Mouse (Mus musculus): Measurements from ENCODE around the gene Ttc25. TPM values are rescaled to one million over a fixed set of nuclear protein-coding genes. Genes with fewer than 3 reads are reported as not detected.

Gene Ttc25
- polyA plus RNA-seq, 1 experiment from 2014 or later = 0.66 TPM

Other genes starting within 250 kb of the Ttc25 start
- 1,424 and 1,667 TPM in 2 replicates for gene Eif1, start 225.7 kb upstream of the Ttc25 start, polyA plus RNA-seq (2015; fragmentation: Nextera tagmentation; extraction: Ambion mirVana)
- 1.2 TPM in 1 of 2 replicates, not detected in the other for gene Gast, start 211.2 kb upstream of the Ttc25 start, polyA plus RNA-seq (2015; fragmentation: Nextera tagmentation; extraction: Ambion mirVana)
- gene Hap1, start 189.5 kb upstream of the Ttc25 start, polyA plus RNA-seq (2015; fragmentation: Nextera tagmentation; extraction: Ambion mirVana) = 5.9 and 7.6 TPM in 2 replicates
- gene Jup, start 147.8 kb upstream of the Ttc25 start, polyA plus RNA-seq (2015; fragmentation: Nextera tagmentation; extraction: Ambion mirVana) = 104 TPM in 2 replicates
- 52.2 and 57.2 TPM in 2 replicates for gene P3h4, start 130.8 kb upstream of the Ttc25 start, polyA plus RNA-seq (2015; fragmentation: Nextera tagmentation; extraction: Ambion mirVana)
- gene Fkbp10, start 129.9 kb upstream of the Ttc25 start, polyA plus RNA-seq (2015; fragmentation: Nextera tagmentation; extraction: Ambion mirVana) = 125 and 134 TPM in 2 replicates
- gene Nt5c3b, start 103.8 kb upstream of the Ttc25 start, polyA plus RNA-seq (2015; fragmentation: Nextera tagmentation; extraction: Ambion mirVana) = 158 and 167 TPM in 2 replicates
- gene Klhl10, start 103.7 kb upstream of the Ttc25 start, polyA plus RNA-seq (2015; fragmentation: Nextera tagmentation; extraction: Ambion mirVana) = 1.1 and 1.7 TPM in 2 replicates
- gene Klhl11, start 72.9 kb upstream of the Ttc25 start, polyA plus RNA-seq (2015; fragmentation: Nextera tagmentation; extraction: Ambion mirVana) = 12.0 and 12.6 TPM in 2 replicates
- gene Acly, start 17.6 kb upstream of the Ttc25 start, polyA plus RNA-seq (2015; fragmentation: Nextera tagmentation; extraction: Ambion mirVana) = 138 and 141 TPM in 2 replicates
- gene Cnp, start 29.3 kb downstream of the Ttc25 start, polyA plus RNA-seq (2015; fragmentation: Nextera tagmentation; extraction: Ambion mirVana) = 28.0 and 31.4 TPM in 2 replicates
- gene Nkiras2, start 73.6 kb downstream of the Ttc25 start, polyA plus RNA-seq (2015; fragmentation: Nextera tagmentation; extraction: Ambion mirVana) = 78.9 and 79.0 TPM in 2 replicates
- gene Dnajc7, start 74.6 kb downstream of the Ttc25 start, polyA plus RNA-seq (2015; fragmentation: Nextera tagmentation; extraction: Ambion mirVana) = 277 and 293 TPM in 2 replicates
- gene Zfp385c, start 146.8 kb downstream of the Ttc25 start, polyA plus RNA-seq (2015; fragmentation: Nextera tagmentation; extraction: Ambion mirVana) = 1.7 and 2.3 TPM in 2 replicates
- 3.4 and 5.2 TPM in 2 replicates for gene Dhx58, start 158.7 kb downstream of the Ttc25 start, polyA plus RNA-seq (2015; fragmentation: Nextera tagmentation; extraction: Ambion mirVana)
- 54.9 and 61.0 TPM in 2 replicates for gene Kat2a, start 166.9 kb downstream of the Ttc25 start, polyA plus RNA-seq (2015; fragmentation: Nextera tagmentation; extraction: Ambion mirVana)
- 0.39 TPM in 1 of 2 replicates, not detected in the other for gene Hspb9, start 168.2 kb downstream of the Ttc25 start, polyA plus RNA-seq (2015; fragmentation: Nextera tagmentation; extraction: Ambion mirVana)
- gene Rab5c, start 192.6 kb downstream of the Ttc25 start, polyA plus RNA-seq (2015; fragmentation: Nextera tagmentation; extraction: Ambion mirVana) = 21.0 and 28.5 TPM in 2 replicates
- gene Kcnh4, start 214.3 kb downstream of the Ttc25 start, polyA plus RNA-seq (2015; fragmentation: Nextera tagmentation; extraction: Ambion mirVana) = 0.08 and 0.14 TPM in 2 replicates
- gene Hcrt, start 217.3 kb downstream of the Ttc25 start, polyA plus RNA-seq (2015; fragmentation: Nextera tagmentation; extraction: Ambion mirVana) = not detected in 2 replicates
- gene Ghdc, start 225.3 kb downstream of the Ttc25 start, polyA plus RNA-seq (2015; fragmentation: Nextera tagmentation; extraction: Ambion mirVana) = 6.3 and 7.0 TPM in 2 replicates